Mouse (Mus musculus) heart, postnatal 0 days (tissue): ENCODE measurements at regions not wholly inside any gene's neighbourhood (a gene's known extent, or its start where the extent isn't known, plus 50 kb on each side); places are given as distances from the start of the nearest gene placed in this dataset.

Experiments
- CTCF ChIP-seq: IDR thresholded peaks from 2 replicates; pipeline ENCODE4 v1.5.1; 2016; ENCODE audit warnings: antibody characterized with exemption, control low read depth, low read depth
- EP300 ChIP-seq: IDR thresholded peaks from 2 replicates; pipeline ENCODE4 v1.6.1; 2016; ENCODE audit warnings: antibody characterized with exemption, low read depth

- no peak for TF ChIP-seq CTCF
- TF ChIP-seq EP300: no peak
Observed at GRCm38 (mm10) chr6:103826042-103826441, 315.7 kb downstream of the Chl1 start.
